Mouse (Mus musculus) liver, embryonic 15.5 days (tissue): Measurements from ENCODE around the gene Tbc1d14. TPM values are rescaled to one million over a fixed set of nuclear protein-coding genes. Genes with fewer than 3 reads are reported as not detected.

ENCODE experiments used
- ATAC-seq: fragments of 200-750 bp; cut with Nextera tagmentation; 2 replicates; pipeline ENCODE4 v1.8.0; 2017; ENCODE audit warnings: moderate number of reproducible peaks, mild to moderate bottlenecking, moderate library complexity; ENCODE audit not compliant: insufficient read depth
- H3K27ac ChIP-seq: fragments of 300-500 bp; sonication (generic); replicated peaks from 2 replicates; pipeline ENCODE4 v1.5.1; 2015; ENCODE audit warnings: mild to moderate bottlenecking, inconsistent platforms
- H3K27me3 ChIP-seq: fragments of 300-500 bp; sonication (generic); 2 replicates; pipeline ENCODE4 v1.6.1; 2015; ENCODE audit warnings: mild to moderate bottlenecking, inconsistent platforms
- H3K36me3 ChIP-seq: fragments of 300-500 bp; sonication (generic); replicated peaks from 2 replicates; pipeline ENCODE4 v1.6.1; 2015; ENCODE audit warnings: moderate library complexity, mild to moderate bottlenecking, inconsistent platforms
- H3K4me1 ChIP-seq: fragments of 300-500 bp; sonication (generic); replicated peaks from 2 replicates; pipeline ENCODE4 v1.6.1; 2015; ENCODE audit warnings: inconsistent platforms
- H3K4me2 ChIP-seq: fragments of 300-500 bp; sonication (generic); 2 replicates; pipeline ENCODE4 v1.6.1; 2015; ENCODE audit warnings: moderate library complexity, mild to moderate bottlenecking, inconsistent platforms
- H3K4me3 ChIP-seq: fragments of 300-500 bp; sonication (generic); replicated peaks from 2 replicates; pipeline ENCODE4 v1.5.1; 2015; ENCODE audit warnings: mild to moderate bottlenecking, inconsistent platforms
- H3K9ac ChIP-seq: fragments of 300-500 bp; sonication (generic); 2 replicates; pipeline ENCODE4 v1.6.1; 2015; ENCODE audit warnings: moderate library complexity, mild to moderate bottlenecking, inconsistent platforms
- H3K9me3 ChIP-seq: fragments of 300-500 bp; sonication (generic); replicated peaks from 2 replicates; pipeline ENCODE4 v1.6.1; 2016; ENCODE audit warnings: inconsistent platforms
- WGBS: fragments of 180-500 bp; shearing (Covaris S2); methylation state at CpG from one replicate; pipeline ENCODE4 v1.1.7; 2015; ENCODE audit warnings: mixed read lengths; ENCODE audit not compliant: insufficient replicate concordance; 5-methylcytosine and 5-hydroxymethylcytosine counted together
- polyA plus RNA-seq: library from polyadenylated mRNA; unstranded; fragments of >200 nt; fragmentation: Nextera tagmentation; extraction: Ambion mirVana; gene quantifications from 2 replicates; pipeline ENCODE4 v1.2.1, GENCODE M21; 2015

The Tbc1d14 gene
- polyA plus RNA-seq, 1 experiment from 2014 or later, result 9.0 TPM

GRCm38 (mm10) chr5:36444611-36445010, 148.5 kb downstream of the Tbc1d14 start:
- Histone ChIP-seq H3K4me3 (no peak overlapping the region), H3K9me3 (no peaks in the 10 kb centered on the region), H3K27ac (no peak overlapping the region), H3K4me2 (no peak overlapping the region), H3K27me3 (peaks cover 29% of the 10 kb centered on the region), H3K9ac (no peak overlapping the region), H3K36me3 (no peaks in the 10 kb centered on the region), H3K4me1 (no peaks in the 10 kb centered on the region)
- 34% methylated on average over 4 of the region's 4 CpGs for WGBS
- ATAC-seq, result no peak

DNA sequence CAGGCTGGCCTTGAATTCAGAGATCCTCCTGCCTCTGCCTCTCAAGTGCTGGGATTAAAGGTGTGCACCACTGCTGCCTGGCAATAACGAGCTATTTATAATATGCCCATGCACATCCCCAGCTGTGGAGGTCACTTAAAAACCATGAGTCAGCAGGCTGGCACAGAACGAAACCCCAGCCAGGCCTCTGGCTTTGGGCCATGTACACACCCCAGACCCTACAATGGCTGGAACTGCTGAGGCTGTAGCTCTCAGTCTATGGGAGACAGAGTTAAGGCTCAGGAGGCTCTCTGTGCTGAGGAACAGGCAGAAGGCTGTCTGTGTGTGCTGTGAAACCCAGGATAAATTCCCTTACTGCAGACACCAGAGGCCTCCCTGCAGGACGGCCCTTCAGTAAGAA, 152.3 kb downstream of the Tbc1d14 start:
- H3K27ac ChIP-seq, result no peak overlapping the region
- no peak overlapping the region for H3K4me3 ChIP-seq
- H3K27me3 ChIP-seq, result peaks cover 18% of the 10 kb centered on the region
- no peak for ATAC-seq
- WGBS, result 43% methylated on average over 3 of the region's 3 CpGs
- H3K4me2 ChIP-seq, result no peak overlapping the region
- no peaks in the 10 kb centered on the region for H3K9me3 ChIP-seq
- no peaks in the 10 kb centered on the region for H3K36me3 ChIP-seq
- no peak overlapping the region for H3K9ac ChIP-seq
- H3K4me1 ChIP-seq, result no peaks in the 10 kb centered on the region

Other genes starting within 250 kb of the Tbc1d14 start
- gene Sorcs2, start 195.1 kb downstream of the Tbc1d14 start, polyA plus RNA-seq, result 0.55 and 1.1 TPM in 2 replicates
- 36.9 and 37.0 TPM in 2 replicates for gene Grpel1, start 128.3 kb downstream of the Tbc1d14 start, polyA plus RNA-seq
- 0.74 and 1.1 TPM in 2 replicates for gene Tada2b, start 109.0 kb downstream of the Tbc1d14 start, polyA plus RNA-seq
- 0.07 and 0.09 TPM in 2 replicates for gene Ccdc96, start 108.7 kb downstream of the Tbc1d14 start, polyA plus RNA-seq
- 22.1 and 22.2 TPM in 2 replicates for gene D5Ertd579e, start 102.7 kb upstream of the Tbc1d14 start, polyA plus RNA-seq
- gene Bloc1s4, start 155.4 kb upstream of the Tbc1d14 start, polyA plus RNA-seq, result 15.9 and 16.3 TPM in 2 replicates
- 144 and 145 TPM in 2 replicates for gene Mrfap1, start 203.5 kb upstream of the Tbc1d14 start, polyA plus RNA-seq
- gene Man2b2, start 237.4 kb upstream of the Tbc1d14 start, polyA plus RNA-seq, result 16.1 and 18.0 TPM in 2 replicates